Mouse (Mus musculus) CH12.LX (cell line): Measurements from ENCODE around the gene Adgrl3. TPM values are rescaled to one million over a fixed set of nuclear protein-coding genes. Genes with fewer than 3 reads are reported as not detected.

ENCODE experiments used
- DNase-seq: peaks from one replicate; pipeline ENCODE4 v3.0.0-alpha.2; 2013; ENCODE audit errors: extremely low read depth
- H3K27ac ChIP-seq: 2 replicates; pipeline ENCODE4 v1.5.1; 2012; ENCODE audit warnings: low read depth, mild to moderate bottlenecking, control low read depth, moderate library complexity; ENCODE audit not compliant: insufficient read depth
- H3K27me3 ChIP-seq: replicated peaks from 2 replicates; pipeline ENCODE3; 2012; ENCODE audit warnings: inconsistent platforms
- H3K36me3 ChIP-seq, 2 experiments: replicated peaks in 1 of 2; 2 replicates each; pipeline versions ENCODE3 to v1.6.1; 2012; ENCODE audit warnings: inconsistent platforms in 1 of 2, low read length in 1 of 2, mild to moderate bottlenecking in 1 of 2, mixed read lengths in 1 of 2, moderate library complexity in 1 of 2; ENCODE audit not compliant: control insufficient read depth in 1 of 2, insufficient read depth in 1 of 2
- H3K4me1 ChIP-seq, 2 experiments: 2 replicates each; pipeline ENCODE4 v1.6.1; 2012; ENCODE audit warnings: inconsistent platforms in 1 of 2, moderate library complexity in 1 of 2; ENCODE audit not compliant: insufficient read depth in 2 of 2, control insufficient read depth in 1 of 2
- H3K4me2 ChIP-seq: 2 replicates; pipeline ENCODE4 v1.6.1; 2012; ENCODE audit warnings: low read depth, mild to moderate bottlenecking, control low read depth; ENCODE audit not compliant: poor library complexity, insufficient read depth, severe bottlenecking
- H3K4me3 ChIP-seq, 3 experiments: fragments of 150-350 bp in 1 of 3; sonication (generic) in 1 of 3; replicated peaks in 1 of 3; 2 replicates each; pipeline versions ENCODE3 to v1.5.1; 2011 to 2012; ENCODE audit warnings: low read depth in 2 of 3, low read length in 2 of 3, mild to moderate bottlenecking in 2 of 3, moderate library complexity in 2 of 3, control low read depth in 1 of 3, improper control_type of control experiment in 1 of 3, inconsistent platforms in 1 of 3, mixed read lengths in 1 of 3; ENCODE audit not compliant: poor library complexity in 1 of 3
- H3K79me2 ChIP-seq: replicated peaks from 2 replicates; pipeline ENCODE4 v1.6.1; 2012; ENCODE audit warnings: mild to moderate bottlenecking, moderate library complexity; ENCODE audit not compliant: control insufficient read depth, poor library complexity, insufficient read depth, severe bottlenecking; ENCODE audit errors: extremely low read depth
- H3K9ac ChIP-seq: 2 replicates; pipeline ENCODE4 v1.6.1; 2012; ENCODE audit warnings: low read depth, mild to moderate bottlenecking, control low read depth, moderate library complexity; ENCODE audit not compliant: insufficient read depth
- H3K9me3 ChIP-seq: replicated peaks from 2 replicates; pipeline ENCODE3; 2012; ENCODE audit warnings: low read length, inconsistent platforms, mixed read lengths
- CHD1 ChIP-seq: IDR thresholded peaks from 2 replicates; pipeline ENCODE4 v1.6.1; 2012; ENCODE audit warnings: low read depth, low read length, improper control_type of control experiment, inconsistent platforms
- CHD2 ChIP-seq: IDR thresholded peaks from 2 replicates; pipeline ENCODE4 v1.6.1; 2011; ENCODE audit warnings: low read length, improper control_type of control experiment
- E2F4 ChIP-seq: IDR thresholded peaks from 2 replicates; pipeline ENCODE4 v1.6.1; 2011; ENCODE audit warnings: low read depth, low read length, improper control_type of control experiment; ENCODE audit not compliant: insufficient replicate concordance
- EP300 ChIP-seq: IDR thresholded peaks from 2 replicates; pipeline ENCODE4 v1.6.1; 2011; ENCODE audit warnings: low read length, improper control_type of control experiment
- ETS1 ChIP-seq: conservative IDR thresholded peaks from 2 replicates; pipeline ENCODE4 v1.6.1; 2012; ENCODE audit warnings: low read depth, mild to moderate bottlenecking, inconsistent platforms, low read length, improper control_type of control experiment, moderate library complexity
- GABPA ChIP-seq: IDR thresholded peaks from 2 replicates; pipeline ENCODE4 v1.6.1; 2012; ENCODE audit warnings: low read depth, low read length, improper control_type of control experiment, inconsistent platforms; ENCODE audit not compliant: insufficient replicate concordance
- HCFC1 ChIP-seq: IDR thresholded peaks from 2 replicates; pipeline ENCODE4 v1.6.1; 2012; ENCODE audit warnings: low read depth, mild to moderate bottlenecking, inconsistent platforms, low read length, improper control_type of control experiment
- IRF4 ChIP-seq: IDR thresholded peaks from 2 replicates; pipeline ENCODE4 v1.6.1; 2014; ENCODE audit warnings: low read depth, mild to moderate bottlenecking, inconsistent platforms, low read length, improper control_type of control experiment
- JUN ChIP-seq: IDR thresholded peaks from 2 replicates; pipeline ENCODE4 v1.6.1; 2011; ENCODE audit warnings: low read depth, mild to moderate bottlenecking, low read length, improper control_type of control experiment, moderate library complexity; ENCODE audit not compliant: insufficient read depth
- JUND ChIP-seq: conservative IDR thresholded peaks from 2 replicates; pipeline ENCODE4 v1.6.1; 2011; ENCODE audit warnings: low read depth, low read length, improper control_type of control experiment
- KAT2A ChIP-seq: IDR thresholded peaks from 2 replicates; pipeline ENCODE4 v1.6.1; 2012; ENCODE audit warnings: low read length, improper control_type of control experiment, inconsistent platforms; ENCODE audit not compliant: insufficient replicate concordance
- MAFK ChIP-seq: IDR thresholded peaks from 2 replicates; pipeline ENCODE4 v1.6.1; 2011; ENCODE audit warnings: low read length, improper control_type of control experiment; ENCODE audit not compliant: insufficient replicate concordance
- MAZ ChIP-seq: IDR thresholded peaks from 2 replicates; pipeline ENCODE4 v1.6.1; 2012; ENCODE audit warnings: low read depth, mild to moderate bottlenecking, inconsistent platforms, low read length, improper control_type of control experiment, moderate library complexity
- MEF2A ChIP-seq: IDR thresholded peaks from 2 replicates; pipeline ENCODE4 v1.6.1; 2014; ENCODE audit warnings: low read depth, mild to moderate bottlenecking, inconsistent platforms, low read length, improper control_type of control experiment, borderline replicate concordance
- MYC ChIP-seq: IDR thresholded peaks from 2 replicates; pipeline ENCODE4 v1.6.1; 2011; ENCODE audit warnings: low read depth, mild to moderate bottlenecking, improper control_type of control experiment, low read length
- POLR2A ChIP-seq: IDR thresholded peaks from 2 replicates; pipeline ENCODE4 v1.6.1; 2011; ENCODE audit warnings: low read depth, mild to moderate bottlenecking, improper control_type of control experiment, low read length
- POLR2AphosphoS2 ChIP-seq: IDR thresholded peaks from 2 replicates; pipeline ENCODE4 v1.6.1; 2011; ENCODE audit warnings: low read depth, low read length, improper control_type of control experiment
- RAD21 ChIP-seq: IDR thresholded peaks from 2 replicates; pipeline ENCODE4 v1.6.1; 2011; ENCODE audit warnings: low read depth, mild to moderate bottlenecking, low read length, improper control_type of control experiment, moderate library complexity
- RCOR1 ChIP-seq: conservative IDR thresholded peaks from 2 replicates; pipeline ENCODE4 v1.6.1; 2012; ENCODE audit warnings: low read depth, mild to moderate bottlenecking, inconsistent platforms, low read length, improper control_type of control experiment
- SIN3A ChIP-seq: IDR thresholded peaks from 2 replicates; pipeline ENCODE4 v1.6.1; 2012; ENCODE audit warnings: low read length, improper control_type of control experiment, inconsistent platforms
- UBTF ChIP-seq: IDR thresholded peaks from 2 replicates; pipeline ENCODE4 v1.6.1; 2012; ENCODE audit warnings: low read depth, mild to moderate bottlenecking, inconsistent platforms, low read length, improper control_type of control experiment, moderate library complexity
- USF1 ChIP-seq: IDR thresholded peaks from 2 replicates; pipeline ENCODE4 v1.6.1; 2014; ENCODE audit warnings: low read depth, mild to moderate bottlenecking, inconsistent platforms, low read length, improper control_type of control experiment
- USF2 ChIP-seq: conservative IDR thresholded peaks from 2 replicates; pipeline ENCODE4 v1.6.1; 2011; ENCODE audit warnings: low read depth, low read length, improper control_type of control experiment
- ZC3H11A ChIP-seq: IDR thresholded peaks from 2 replicates; pipeline ENCODE4 v1.6.1; 2012; ENCODE audit warnings: low read depth, mild to moderate bottlenecking, inconsistent platforms, low read length, improper control_type of control experiment
- ZNF384 ChIP-seq: IDR thresholded peaks from 2 replicates; pipeline ENCODE4 v1.6.1; 2012; ENCODE audit warnings: low read depth, low read length, improper control_type of control experiment, inconsistent platforms
- dilution Hi-C: fragments of 300-500 bp; cut with MboI; formaldehyde crosslinking; loops from 2 replicates; pipeline ENCODE4 v1.14.3; 2020; ENCODE audit warnings: low sequenced_read_pairs; ENCODE audit not compliant: extremely low pct_unique_long_range_greater_than_20kb, extremely low pct_ligation_motif_present
- in situ Hi-C: fragments of 300-500 bp; cut with MboI; formaldehyde crosslinking; loops from 3 replicates; pipeline ENCODE4 v1.14.3; 2019; ENCODE audit warnings: low sequenced_read_pairs, low pct_ligation_motif_present, low pct_unique_long_range_greater_than_20kb, mixed read lengths
- polyA plus RNA-seq: library from polyadenylated mRNA; unstranded; fragments of >175 nt; gene quantifications from 2 replicates; pipeline ENCODE4 v1.2.1, GENCODE M21; 2012; ENCODE audit warnings: low read depth; ENCODE audit not compliant: insufficient read length
- total RNA-seq, 2 experiments: library from RNA; depleted of rRNA; stranded (reverse); fragments of 300-350 nt in 1 of 2; fragments of >200 nt in 1 of 2; gene quantifications; 2 replicates each; pipeline ENCODE4 v1.2.3; 2012 to 2014

Gene Adgrl3
- total and polyA plus RNA-seq, 3 experiments, result 0.13 TPM; not detected in 2

DNA sequence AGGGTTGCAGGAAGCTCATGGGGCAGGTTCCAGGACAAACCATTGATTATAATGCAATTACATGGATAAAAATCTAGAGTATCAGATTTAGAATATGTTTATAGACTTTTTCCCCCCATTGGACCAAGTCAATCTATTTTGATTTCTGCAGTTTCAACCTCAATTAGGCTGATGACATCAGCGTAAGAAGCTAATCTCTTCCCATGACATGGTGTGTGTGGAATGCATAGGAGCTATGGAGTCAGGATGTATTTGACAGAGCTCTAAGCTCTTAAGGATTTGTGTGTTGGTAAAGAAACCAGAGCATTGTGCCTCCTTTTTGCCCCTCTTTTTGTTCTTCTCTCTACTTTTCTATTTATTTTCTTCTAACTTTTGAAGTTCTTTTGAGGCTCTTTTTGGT, 812.1 kb downstream of the Adgrl3 start:
- H3K27me3 ChIP-seq, result no peaks in the 10 kb centered on the region
- H3K79me2 ChIP-seq, result no peaks in the 10 kb centered on the region
- no peak overlapping the region for H3K9ac ChIP-seq
- H3K9me3 ChIP-seq, result no peaks in the 10 kb centered on the region
- H3K4me2 ChIP-seq, result no peak overlapping the region
- no peaks in the 10 kb centered on the region for H3K4me1 ChIP-seq
- no peak overlapping the region for H3K27ac ChIP-seq
- in situ Hi-C loops (no loop called here), dilution Hi-C loops (no loop called here)
- H3K36me3 ChIP-seq, result no peaks in the 10 kb centered on the region
- no peak for TF ChIP-seq SIN3A
- no peak for TF ChIP-seq ZNF384
- no peak for TF ChIP-seq MYC
- no peak for TF ChIP-seq MAZ
- no peak for TF ChIP-seq MEF2A
- TF ChIP-seq UBTF, result no peak
- TF ChIP-seq CHD2, result no peak
- no peak for TF ChIP-seq MAFK
- TF ChIP-seq E2F4, result no peak
- TF ChIP-seq JUN, result no peak
- TF ChIP-seq CHD1, result no peak
- TF ChIP-seq JUND, result no peak
- no peak for TF ChIP-seq RCOR1
- TF ChIP-seq RAD21, result no peak
- TF ChIP-seq POLR2AphosphoS2, result no peak
- TF ChIP-seq HCFC1, result no peak
- TF ChIP-seq KAT2A, result no peak
- TF ChIP-seq USF2, result no peak
- DNase-seq, result no peak
- H3K4me3 ChIP-seq, result no peak overlapping the region

- Histone ChIP-seq H3K36me3 (no peaks in the 10 kb centered on the region), H3K9me3 (no peaks in the 10 kb centered on the region), H3K27me3 (no peaks in the 10 kb centered on the region), H3K79me2 (no peaks in the 10 kb centered on the region), H3K4me2 (no peak overlapping the region), H3K9ac (no peak overlapping the region), H3K4me3 (no peak overlapping the region), H3K27ac (no peak overlapping the region), H3K4me1 (no peaks in the 10 kb centered on the region)
- no peak for TF ChIP-seq USF1
- TF ChIP-seq UBTF, result no peak
- TF ChIP-seq IRF4, result no peak
- no peak for TF ChIP-seq GABPA
- no peak for TF ChIP-seq EP300
- no peak for TF ChIP-seq MAZ
- no peak for TF ChIP-seq MAFK
- TF ChIP-seq RCOR1, result no peak
- TF ChIP-seq RAD21, result no peak
- TF ChIP-seq POLR2A, result no peak
- no peak for TF ChIP-seq SIN3A
- TF ChIP-seq ETS1, result no peak
- no peak for TF ChIP-seq CHD1
- no peak for TF ChIP-seq ZC3H11A
- no peak for TF ChIP-seq E2F4
- no peak for TF ChIP-seq KAT2A
- TF ChIP-seq HCFC1, result no peak
- TF ChIP-seq MYC, result no peak
- DNase-seq, result no peak
- in situ Hi-C loops (no loop called here), dilution Hi-C loops (no loop called here)
Measured at GRCm38 (mm10) chr5:81832679-81833078, 812.7 kb downstream of the Adgrl3 start.
